ENCODE assay signal across 36 mouse cellular contexts in genomic region chr9:76172686-76173295, GRCm38 (mm10). TPM values are rescaled to one million over a fixed set of nuclear protein-coding genes. Genes with fewer than 3 reads are reported as not detected.
DNase-seq lines count a peak whose midpoint lies in the region; ATAC-seq and TF ChIP-seq lines count a peak whose summit lies in the region.
"Had no signal": no experiment of that assay in that cellular context is flagged by ENCODE, and none has a peak within 500 bp of the region (broad histone marks: within the 10 kb centered on the region; RNA-seq: fewer than 3 reads in every experiment).

No protein-coding gene starts in this region.

- 0 out of 2 replicates have a peak, but pooled peaks have one; percentile 21 for ATAC-seq in lung, embryonic 14.5 days (ENCODE audit: insufficient read depth)
- no peak for ATAC-seq in embryonic facial prominence, embryonic 14.5 days (ENCODE audit: low read depth)
- ATAC-seq in limb, embryonic 14.5 days (ENCODE audit: low FRiP score, low read depth) = peak; percentile 68
- ATAC-seq: forebrain, postnatal 0 days; intestine, postnatal 0 days; midbrain, embryonic 16.5 days had no signal

- no peaks in the 10 kb centered on the region for H3K36me3 ChIP-seq in lung, embryonic 14.5 days (ENCODE audit: insufficient read depth)
- no peaks in the 10 kb centered on the region for H3K36me3 ChIP-seq in embryonic facial prominence, embryonic 14.5 days (ENCODE audit: control insufficient read depth, insufficient read depth, low read length)
- no peaks in the 10 kb centered on the region for H3K36me3 ChIP-seq in limb, embryonic 14.5 days (ENCODE audit: control insufficient read depth, insufficient read depth, low read length)
- H3K36me3 ChIP-seq: forebrain, embryonic 12.5 days; heart, embryonic 12.5 days; hindbrain, embryonic 13.5 days; limb, embryonic 13.5 days; liver, embryonic 13.5 days; neural tube, embryonic 12.5 days had no signal

- 42% methylated on average over 5 of the region's 5 CpGs for WGBS in lung, embryonic 14.5 days
- WGBS in lung, adult 2 months = 62% methylated on average over 5 of the region's 5 CpGs
- 41% methylated on average over 5 of the region's 5 CpGs for WGBS in embryonic facial prominence, embryonic 14.5 days
- WGBS in limb, embryonic 14.5 days = 42% methylated on average over 5 of the region's 5 CpGs

- no peak for TF ChIP-seq POLR2A in lung, adult 2 months (IDR thresholded peaks at IDR 0.05; ENCODE audit: borderline replicate concordance, extremely low read depth, low read depth, low read length)
- no peak for TF ChIP-seq POLR2A in limb, embryonic 14.5 days (IDR thresholded peaks at IDR 0.05; ENCODE audit: borderline replicate concordance, extremely low read depth, insufficient read depth, insufficient read length)

- no peak overlapping the region for H3K4me2 ChIP-seq in lung, embryonic 14.5 days
- no peak overlapping the region for H3K4me2 ChIP-seq in embryonic facial prominence, embryonic 14.5 days (ENCODE audit: low read depth, low read length)
- H3K4me2 ChIP-seq in limb, embryonic 14.5 days (replicated peaks; ENCODE audit: low read depth, low read length, severe bottlenecking) = no peak overlapping the region
- H3K4me2 ChIP-seq: forebrain, embryonic 12.5 days; heart, embryonic 12.5 days; hindbrain, embryonic 13.5 days; limb, embryonic 13.5 days; liver, embryonic 13.5 days; midbrain, embryonic 11.5 days; neural tube, embryonic 12.5 days had no signal

- no peaks in the 10 kb centered on the region for H3K27me3 ChIP-seq in lung, embryonic 14.5 days (ENCODE audit: insufficient read depth, low read length)
- H3K27me3 ChIP-seq in embryonic facial prominence, embryonic 14.5 days (replicated peaks; ENCODE audit: control insufficient read depth, insufficient read depth, low read length) = no peaks in the 10 kb centered on the region
- no peaks in the 10 kb centered on the region for H3K27me3 ChIP-seq in limb, embryonic 14.5 days (ENCODE audit: control insufficient read depth, insufficient read depth, low read length)
- H3K27me3 ChIP-seq: forebrain, embryonic 12.5 days; heart, embryonic 12.5 days; hindbrain, embryonic 13.5 days; limb, embryonic 13.5 days; liver, embryonic 13.5 days; neural tube, embryonic 12.5 days had no signal

- H3K9me3 ChIP-seq in lung, embryonic 14.5 days (ENCODE audit: low read depth, low read length) = no peaks in the 10 kb centered on the region
- H3K9me3 ChIP-seq in embryonic facial prominence, embryonic 14.5 days (ENCODE audit: control insufficient read depth, low read length) = no peaks in the 10 kb centered on the region
- H3K9me3 ChIP-seq in limb, embryonic 14.5 days (ENCODE audit: control insufficient read depth, low read length) = no peaks in the 10 kb centered on the region
- H3K9me3 ChIP-seq: forebrain, embryonic 12.5 days; heart, embryonic 12.5 days; hindbrain, embryonic 13.5 days; limb, embryonic 13.5 days; liver, embryonic 13.5 days; neural tube, embryonic 12.5 days had no signal

- no peaks in the 10 kb centered on the region for H3K4me1 ChIP-seq in lung, embryonic 14.5 days (ENCODE audit: insufficient read depth)
- no peaks in the 10 kb centered on the region for H3K4me1 ChIP-seq in lung, adult 2 months (ENCODE audit: control insufficient read depth, insufficient read depth, low read length)
- H3K4me1 ChIP-seq in embryonic facial prominence, embryonic 14.5 days (ENCODE audit: control insufficient read depth, insufficient read depth, low read length) = no peaks in the 10 kb centered on the region
- H3K4me1 ChIP-seq in limb, embryonic 14.5 days (ENCODE audit: control insufficient read depth, insufficient read depth, low read length) = no peaks in the 10 kb centered on the region
- H3K4me1 ChIP-seq: forebrain, embryonic 12.5 days; heart, embryonic 12.5 days; hindbrain, embryonic 13.5 days; liver, embryonic 13.5 days; neural tube, embryonic 12.5 days had no signal

- no peak overlapping the region for H3K4me3 ChIP-seq in lung, embryonic 14.5 days (ENCODE audit: low read depth, low read length)
- no peak overlapping the region for H3K4me3 ChIP-seq in lung, adult 2 months (replicated peaks; ENCODE audit: extremely low read depth, low read depth, low read length)
- H3K4me3 ChIP-seq in embryonic facial prominence, embryonic 14.5 days (ENCODE audit: low read depth, low read length) = no peak overlapping the region
- no peak overlapping the region for H3K4me3 ChIP-seq in limb, embryonic 14.5 days (replicated peaks; ENCODE audit: low read length)
- H3K4me3 ChIP-seq: erythroblast, embryonic 14.5 days; forebrain, embryonic 12.5 days; heart, embryonic 12.5 days; hindbrain, embryonic 13.5 days; limb, embryonic 13.5 days; liver, embryonic 13.5 days; neural tube, embryonic 12.5 days had no signal

- DNase-seq in lung, embryonic 14.5 days = peak; percentile 49
- no peak for DNase-seq in lung, adult 2 months
- DNase-seq in embryonic facial prominence, embryonic 14.5 days (ENCODE audit: low spot score) = peak; percentile 90
- peak; percentile 70 for DNase-seq in limb, embryonic 14.5 days (ENCODE audit: low spot score)
- DNase-seq in spleen, postnatal 14 days (ENCODE audit: low spot score in 2 of 2) = no peak
- no peak for DNase-seq in urinary bladder, postnatal 4 days (ENCODE audit: low spot score in 2 of 2)
- no peak for DNase-seq in spleen, postnatal 10 days (ENCODE audit: low spot score in 2 of 2)
- DNase-seq: adrenal gland, postnatal 25 days; B cell, adult 2 months; cerebellum, adult 18-20 months; cerebellum, postnatal 10 days; forebrain, postnatal 0 days; gastrocnemius, postnatal 25 days; heart, adult 11 months; heart, postnatal 4 days; kidney, postnatal 14 days; layer of hippocampus, adult 9-11 months; liver, embryonic 13.5 days; lung, adult 18-20 months; lung, postnatal 36 days; right cerebral cortex, postnatal 4 days; thymus, adult 18-20 months; thymus, postnatal 25 days had no signal

- no peak overlapping the region for H3K9ac ChIP-seq in lung, embryonic 14.5 days
- no peak overlapping the region for H3K9ac ChIP-seq in embryonic facial prominence, embryonic 14.5 days (ENCODE audit: low read depth, low read length)
- H3K9ac ChIP-seq in limb, embryonic 14.5 days (ENCODE audit: low read depth, low read length, severe bottlenecking) = no peak overlapping the region
- H3K9ac ChIP-seq: forebrain, embryonic 12.5 days; forebrain, postnatal 0 days; heart, embryonic 12.5 days; hindbrain, embryonic 13.5 days; limb, embryonic 13.5 days; liver, embryonic 13.5 days; neural tube, embryonic 12.5 days had no signal

- no peak overlapping the region for H3K27ac ChIP-seq in lung, embryonic 14.5 days (ENCODE audit: low read depth)
- peak overlapping the region; percentile 46 for H3K27ac ChIP-seq in embryonic facial prominence, embryonic 14.5 days (replicated peaks; ENCODE audit: low read depth, low read length)
- H3K27ac ChIP-seq in limb, embryonic 14.5 days (replicated peaks; ENCODE audit: low read depth, low read length) = no peak overlapping the region; the same call in 1 of the 2 replicates
- H3K27ac ChIP-seq: forebrain, embryonic 12.5 days; hindbrain, embryonic 13.5 days; limb, embryonic 13.5 days; liver, embryonic 13.5 days; neural tube, embryonic 12.5 days had no signal

- no peak for TF ChIP-seq CTCF in lung, embryonic 14.5 days (IDR thresholded peaks at IDR 0.05; ENCODE audit: low read depth)
- no peak for TF ChIP-seq CTCF in lung, adult 2 months (IDR thresholded peaks at IDR 0.05; ENCODE audit: insufficient read depth, low read length)

RNA-seq across cellular contexts. Expression of gene Gfral, which starts 40.7 kb away (rescaled TPM):
- not detected in 2 replicates for polyA plus RNA-seq in lung, embryonic 14.5 days (2014; fragmentation: Nextera tagmentation; extraction: Ambion mirVana)
- not detected in 2 replicates for polyA plus RNA-seq in lung, adult 2 months (2012; rRNA removed)
- not detected in 2 replicates for polyA plus RNA-seq in embryonic facial prominence, embryonic 14.5 days (2014; fragmentation: Nextera tagmentation; extraction: Ambion mirVana)
- not detected in 2 replicates for polyA plus RNA-seq in limb, embryonic 14.5 days (2012; rRNA removed)
- not detected in 2 replicates for polyA plus RNA-seq in limb, embryonic 14.5 days (2014; fragmentation: Nextera tagmentation; extraction: Ambion mirVana)
- polyA plus RNA-seq: brain, embryonic 14.5 days; erythroblast, embryonic 14.5 days; forebrain, embryonic 12.5 days; forebrain, postnatal 0 days; heart, embryonic 12.5 days; heart, postnatal 0 days; hindbrain, embryonic 13.5 days; intestine, postnatal 0 days; kidney, embryonic 14.5 days; limb, embryonic 13.5 days; liver, embryonic 13.5 days; midbrain, embryonic 11.5 days; midbrain, embryonic 16.5 days; neural tube, embryonic 12.5 days; stomach, embryonic 16.5 days had no signal

Comparison
In these comparisons a context has a peak if more than half of its experiments do, and no peak if none do; other contexts are left out.
1. DNase-seq: peak in lung, embryonic 14.5 days (single experiment), embryonic facial prominence, embryonic 14.5 days (single experiment) and limb, embryonic 14.5 days (single experiment); none in lung, adult 2 months (single experiment), spleen, postnatal 14 days (0 of 2), urinary bladder, postnatal 4 days (0 of 2) and spleen, postnatal 10 days (0 of 2).